Mouse (Mus musculus) neural tube, embryonic 11.5 days (tissue): ENCODE measurements around the gene Cyb5r1. TPM values are rescaled to one million over a fixed set of nuclear protein-coding genes. Genes with fewer than 3 reads are reported as not detected.

ENCODE experiments used
- ATAC-seq: fragments of 200-750 bp; cut with Nextera tagmentation; 2 replicates; pipeline ENCODE4 v1.8.0; 2017; ENCODE audit warnings: moderate number of reproducible peaks, mild to moderate bottlenecking, moderate TSS enrichment, moderate library complexity; ENCODE audit not compliant: insufficient read depth, low FRiP score, low TSS enrichment
- DNase-seq: peaks from one replicate; pipeline ENCODE4 v3.0.0-alpha.2; 2015; ENCODE audit warnings: low spot score
- H3K27ac ChIP-seq: fragments of 300-500 bp; sonication (generic); 2 replicates; pipeline ENCODE4 v1.5.1; 2014; ENCODE audit warnings: low read depth, mild to moderate bottlenecking, low read length
- H3K27me3 ChIP-seq: fragments of 300-500 bp; sonication (generic); 2 replicates; pipeline ENCODE4 v1.6.1; 2014; ENCODE audit warnings: mild to moderate bottlenecking, low read length, mixed read lengths; ENCODE audit not compliant: control insufficient read depth, insufficient read depth
- H3K36me3 ChIP-seq: fragments of 300-500 bp; sonication (generic); 2 replicates; pipeline ENCODE4 v1.6.1; 2014; ENCODE audit warnings: mild to moderate bottlenecking, low read length, moderate library complexity, mixed read lengths; ENCODE audit not compliant: control insufficient read depth, insufficient read depth
- H3K4me1 ChIP-seq: fragments of 300-500 bp; sonication (generic); 2 replicates; pipeline ENCODE4 v1.6.1; 2014; ENCODE audit warnings: low read length, mixed read lengths; ENCODE audit not compliant: control insufficient read depth, insufficient read depth
- H3K4me2 ChIP-seq: fragments of 300-500 bp; sonication (generic); 2 replicates; pipeline ENCODE4 v1.6.1; 2014; ENCODE audit warnings: low read depth, mild to moderate bottlenecking, moderate library complexity
- H3K4me3 ChIP-seq: fragments of 300-500 bp; sonication (generic); 2 replicates; pipeline ENCODE4 v1.5.1; 2014; ENCODE audit warnings: low read depth, low read length
- H3K9ac ChIP-seq: fragments of 300-500 bp; sonication (generic); 2 replicates; pipeline ENCODE4 v1.6.1; 2014; ENCODE audit warnings: mild to moderate bottlenecking, low read length
- H3K9me3 ChIP-seq: fragments of 300-500 bp; sonication (generic); 2 replicates; pipeline ENCODE4 v1.6.1; 2016; ENCODE audit warnings: low read length; ENCODE audit not compliant: control insufficient read depth
- WGBS: fragments of 180-500 bp; shearing (Covaris S2); extraction: QIAGEN DNeasy Blood & Tissue Kit; methylation state at CpG from one replicate; pipeline ENCODE4 v1.1.7; 2014; 5-methylcytosine and 5-hydroxymethylcytosine counted together
- polyA plus RNA-seq: library from polyadenylated mRNA; unstranded; fragments of >200 nt; fragmentation: Nextera tagmentation; extraction: Ambion mirVana; gene quantifications from 2 replicates; pipeline ENCODE4 v1.2.1, GENCODE M21; 2014

The Cyb5r1 gene
- polyA plus RNA-seq, 1 experiment from 2014 or later = 22.9 TPM

DNA sequence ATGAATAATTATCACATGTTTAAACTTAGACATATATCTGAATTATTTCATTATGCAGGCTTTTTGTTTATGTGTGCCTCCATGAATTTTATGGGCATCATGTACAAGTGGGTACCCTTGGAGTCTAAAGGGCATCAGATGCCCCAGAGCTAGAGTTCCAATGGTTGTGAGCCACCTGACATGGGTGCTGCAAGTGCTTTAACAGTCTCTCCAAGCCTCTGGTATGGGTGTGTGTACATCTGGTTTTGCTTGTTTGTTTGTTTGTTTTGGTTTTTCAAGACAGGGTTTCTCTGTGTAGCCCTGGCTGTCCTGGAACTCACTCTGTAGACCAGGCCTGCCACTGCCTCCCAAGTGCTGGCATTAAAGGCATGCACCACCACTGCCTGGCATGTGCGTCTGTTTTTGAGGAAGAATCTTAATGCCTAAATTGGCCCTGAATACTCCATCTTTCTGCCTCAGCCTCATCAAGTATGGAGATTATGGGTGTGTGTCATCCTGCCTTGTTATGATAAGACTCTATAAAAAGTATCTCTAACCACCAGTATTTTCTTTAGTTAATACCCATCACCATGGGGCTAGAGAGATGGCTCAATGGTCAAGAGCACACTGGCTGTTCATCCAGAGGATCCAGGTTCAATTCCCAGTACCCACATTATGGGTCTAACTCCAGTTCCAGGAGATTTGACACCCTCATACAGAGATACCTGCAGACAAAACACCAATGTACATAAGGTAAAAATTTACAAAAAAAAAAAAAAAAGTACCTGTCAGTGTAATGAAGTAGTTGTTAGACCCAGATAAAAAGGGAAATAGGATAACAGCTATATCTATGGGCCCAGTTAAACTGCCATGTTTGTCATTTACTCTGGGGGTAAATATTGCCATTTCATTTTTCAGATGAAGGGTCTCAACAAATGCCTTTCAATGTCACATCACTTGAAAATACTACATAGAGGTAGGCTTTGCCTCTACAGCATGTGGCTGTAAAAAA, 55.2 kb downstream of the Cyb5r1 start:
- peaks cover 6% of the 10 kb centered on the region for H3K4me1 ChIP-seq
- no peak for DNase-seq
- no peaks in the 10 kb centered on the region; the same call in 1 of the 2 replicates for H3K36me3 ChIP-seq
- H3K9me3 ChIP-seq = no peaks in the 10 kb centered on the region
- no peak overlapping the region for H3K4me3 ChIP-seq
- no peak for ATAC-seq
- no peak overlapping the region for H3K9ac ChIP-seq
- no peak overlapping the region for H3K27ac ChIP-seq
- WGBS = 94% methylated on average over 1 of the region's 1 CpGs
- no peak overlapping the region for H3K4me2 ChIP-seq
- no peaks in the 10 kb centered on the region for H3K27me3 ChIP-seq

Other genes starting within 250 kb of the Cyb5r1 start
- gene Chil1, start 223.4 kb upstream of the Cyb5r1 start, polyA plus RNA-seq = 0.81 and 3.2 TPM in 2 replicates
- gene Mybph, start 212.1 kb upstream of the Cyb5r1 start, polyA plus RNA-seq = 17.7 and 18.4 TPM in 2 replicates
- 1.4 and 1.5 TPM in 2 replicates for gene Adora1, start 170.1 kb upstream of the Cyb5r1 start, polyA plus RNA-seq
- gene Myog, start 115.6 kb upstream of the Cyb5r1 start, polyA plus RNA-seq = 48.2 and 60.2 TPM in 2 replicates
- 3.9 and 4.6 TPM in 2 replicates for gene Ppfia4, start 72.6 kb upstream of the Cyb5r1 start, polyA plus RNA-seq
- gene Tmem183a, start 43.6 kb upstream of the Cyb5r1 start, polyA plus RNA-seq = 117 and 120 TPM in 2 replicates
- gene 4933406M09Rik, start 19.6 kb upstream of the Cyb5r1 start, polyA plus RNA-seq = not detected in 2 replicates
- 81.2 and 83.8 TPM in 2 replicates for gene Adipor1, start 9.8 kb downstream of the Cyb5r1 start, polyA plus RNA-seq
- 33.7 and 38.2 TPM in 2 replicates for gene Klhl12, start 50.0 kb downstream of the Cyb5r1 start, polyA plus RNA-seq
- 52.0 TPM in 2 replicates for gene Rabif, start 89.1 kb downstream of the Cyb5r1 start, polyA plus RNA-seq
- not detected in 2 replicates for gene Mgat4e, start 144.1 kb downstream of the Cyb5r1 start, polyA plus RNA-seq
- 98.7 and 99.6 TPM in 2 replicates for gene Kdm5b, start 154.6 kb downstream of the Cyb5r1 start, polyA plus RNA-seq
- 2.9 and 3.1 TPM in 2 replicates for gene Syt2, start 241.1 kb downstream of the Cyb5r1 start, polyA plus RNA-seq